Comparison of ENCODE assay signal across 9 mouse cellular contexts in the genomic region with DNA sequence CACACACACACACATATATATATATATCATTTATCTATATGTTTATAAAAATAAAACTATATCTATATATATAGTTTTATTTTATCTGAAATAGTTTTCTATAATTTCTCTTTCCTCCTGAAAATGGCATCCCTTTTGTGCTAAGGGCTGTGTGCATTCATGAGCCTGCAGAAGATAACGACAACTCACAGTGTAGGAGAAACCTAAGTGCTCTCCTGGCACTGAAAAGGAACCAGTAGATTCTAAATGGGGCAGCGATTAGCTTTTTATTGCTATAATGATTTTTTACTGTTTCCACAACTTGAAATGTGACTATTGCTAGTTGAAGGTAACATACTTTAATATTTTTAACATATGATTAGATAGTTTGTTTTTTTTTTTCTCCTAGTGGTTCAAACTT.
"Had no signal": no experiment of that assay in that cellular context is flagged by ENCODE, and none has a peak within 500 bp of the region (broad histone marks: within the 10 kb centered on the region; RNA-seq: fewer than 3 reads in every experiment).

No protein-coding gene starts in this region.

- H3K27ac ChIP-seq: limb, embryonic 15.5 days; midbrain, embryonic 12.5 days had no signal

- DNase-seq: kidney, adult 8-10 months; kidney, postnatal 25 days; right cerebral cortex, postnatal 25 days; thymus, postnatal 36 days had no signal

- H3K36me3 ChIP-seq: intestine, embryonic 15.5 days; limb, embryonic 15.5 days; midbrain, embryonic 12.5 days had no signal

- H3K9ac ChIP-seq: intestine, embryonic 15.5 days; limb, embryonic 15.5 days; midbrain, embryonic 12.5 days had no signal

- H3K9me3 ChIP-seq: intestine, embryonic 15.5 days; limb, embryonic 15.5 days; midbrain, embryonic 12.5 days had no signal

- H3K4me2 ChIP-seq: limb, embryonic 15.5 days; midbrain, embryonic 12.5 days had no signal

- H3K4me3 ChIP-seq: intestine, embryonic 15.5 days; limb, embryonic 15.5 days; midbrain, embryonic 12.5 days had no signal

- H3K27me3 ChIP-seq: intestine, embryonic 15.5 days; limb, embryonic 15.5 days; midbrain, embryonic 12.5 days had no signal

- ATAC-seq: lung, postnatal 0 days; midbrain, embryonic 16.5 days had no signal
